Mouse (Mus musculus) heart, postnatal 25 days (tissue): ENCODE data around the gene Usp21. TPM values are rescaled to one million over a fixed set of nuclear protein-coding genes. Genes with fewer than 3 reads are reported as not detected.
"Not testable (repeated sequence)": the region's sequence is repeated elsewhere in the genome, so short reads cannot be mapped to it uniquely, and the experiment has no call there.

Experiments used
- DNase-seq: peaks from one replicate; pipeline ENCODE4 v3.0.0; 2022; ENCODE audit warnings: low spot score
- intact Hi-C: fragments of 180-260 bp; cut with DNase I; formaldehyde crosslinking; loops from one replicate; pipeline ENCODE4 v1.15.1; 2025
- total RNA-seq, 2 experiments: library from RNA; stranded (reverse); gene quantifications; 2 replicates each; pipeline ENCODE4 v1.2.3; 2021

Usp21 gene
- 10 to 100 TPM; 19.7 to 21.3 TPM for total RNA-seq

GRCm38 (mm10) chr1:171287136-171288081, at the start of gene Usp21:
TSS of gene Usp21 (minus strand) at chr1:171287991.
- peak; percentile 91 for DNase-seq
- intact Hi-C loops = no loop called here

GRCm38 (mm10) chr1:171330216-171330560, 42.4 kb upstream of the Usp21 start:
- DNase-seq = no peak
- intact Hi-C loops = no loop called here

- DNase-seq = no peak
- intact Hi-C loops = loop anchor here (2.0 to 5.0 kb wide), 2 partner anchors 35 to 83 kb away; partner anchors contain the start of genes Ufc1 and Usf1
These were observed 41.8 kb upstream of the Usp21 start for GRCm38 (mm10) chr1:171329433-171330215.

- intact Hi-C loops = loop anchor here (2.0 to 5.0 kb wide), 2 partner anchors 34 to 83 kb away; partner anchors contain the start of genes Ufc1 and Usf1
- peak; percentile 91 for DNase-seq
These were observed 41.1 kb upstream of the Usp21 start, which contains the start of gene Dedd for GRCm38 (mm10) chr1:171328839-171329432. TSS of gene Dedd (plus strand) at chr1:171329145.

- intact Hi-C loops = loop anchor here (2.0 to 5.0 kb wide), 2 partner anchors 33 to 84 kb away; partner anchors contain the start of genes Ufc1 and Usf1
- no peak for DNase-seq
These were observed 40.5 kb upstream of the Usp21 start for GRCm38 (mm10) chr1:171328244-171328643.

- not testable (repeated sequence) for DNase-seq
These were observed 38.8 kb upstream of the Usp21 start for GRCm38 (mm10) chr1:171326588-171326987.

GRCm38 (mm10) chr1:171325571-171325970, 37.8 kb upstream of the Usp21 start:
- no peak for DNase-seq
- intact Hi-C loops = loop anchor here (5.0 kb wide), 1 partner anchor 87 kb away; the partner anchor contains the start of gene Usf1

More at GRCm38 (mm10) chr1:171326588-171326987, 38.8 kb upstream of the Usp21 start:
- intact Hi-C loops = loop anchor here (5.0 kb wide), 1 partner anchor 86 kb away; the partner anchor contains the start of gene Usf1

GRCm38 (mm10) chr1:171322012-171322411, 34.2 kb upstream of the Usp21 start:
- intact Hi-C loops = loop anchor here (2.0 kb wide), 1 partner anchor 33 kb away; no protein-coding TSS in a partner anchor
- DNase-seq = no peak

- DNase-seq = no peak
- intact Hi-C loops = no loop called here
These were observed 33.6 kb upstream of the Usp21 start for GRCm38 (mm10) chr1:171321415-171321814.

GRCm38 (mm10) chr1:171320151-171320550, 32.4 kb upstream of the Usp21 start:
- intact Hi-C loops = no loop called here

GRCm38 (mm10) chr1:171319748-171320147, 32.0 kb upstream of the Usp21 start:
- no peak for DNase-seq
- intact Hi-C loops = no loop called here

More at GRCm38 (mm10) chr1:171320151-171320550, 32.4 kb upstream of the Usp21 start:
- no peak for DNase-seq

GRCm38 (mm10) chr1:171309321-171309720, 21.5 kb upstream of the Usp21 start:
- intact Hi-C loops = no loop called here
- no peak for DNase-seq

- DNase-seq, intact Hi-C loops: not testable (repeated sequence)
These were observed 18.4 kb upstream of the Usp21 start for GRCm38 (mm10) chr1:171306157-171306556.

GRCm38 (mm10) chr1:171298226-171298625, 10.4 kb upstream of the Usp21 start:
- DNase-seq = no peak
- intact Hi-C loops = no loop called here

GRCm38 (mm10) chr1:171295063-171295402, 7.2 kb upstream of the Usp21 start:
- intact Hi-C loops = loop anchor here (2.0 kb wide), 1 partner anchor 34 kb away; the partner anchor contains the start of gene Dedd
- no peak for DNase-seq

- DNase-seq = peak; percentile 77
- intact Hi-C loops = loop anchor here (2.0 kb wide), 1 partner anchor 34 kb away; the partner anchor contains the start of gene Dedd
These were observed 6.7 kb upstream of the Usp21 start, which contains the start of gene Ufc1 for GRCm38 (mm10) chr1:171294298-171295062. TSS of gene Ufc1 (minus strand) at chr1:171295024.

GRCm38 (mm10) chr1:171293906-171294297, 6.1 kb upstream of the Usp21 start:
- intact Hi-C loops = loop anchor here (2.0 kb wide), 1 partner anchor 35 kb away; the partner anchor contains the start of gene Dedd
- DNase-seq = no peak

GRCm38 (mm10) chr1:171293351-171293750, 5.6 kb upstream of the Usp21 start:
- intact Hi-C loops = no loop called here
- no peak for DNase-seq

GRCm38 (mm10) chr1:171288328-171288727, 537 bp upstream of the Usp21 start:
- intact Hi-C loops = no loop called here
- DNase-seq = no peak
